Mouse (Mus musculus) heart, postnatal 14 days (tissue): ENCODE measurements around the gene Rora. TPM values are rescaled to one million over a fixed set of nuclear protein-coding genes. Genes with fewer than 3 reads are reported as not detected.
A peak's percentile ranks its signal among the peaks of the same experiment; 100 is the strongest.

Experiments
- DNase-seq, 2 experiments: peaks; one replicate each; pipeline ENCODE4 v3.0.0; 2021 to 2022
- intact Hi-C: fragments of 180-260 bp; cut with DNase I; formaldehyde crosslinking; loops from one replicate; pipeline ENCODE4 v1.15.1; 2025
- total RNA-seq, 2 experiments: library from RNA; stranded (reverse); gene quantifications; 2 replicates each; pipeline ENCODE4 v1.2.3; 2021

Rora gene
- total RNA-seq, 2 experiments from 2014 or later, result 23.3 to 32.9 TPM

- no peak for DNase-seq
- intact Hi-C loops, result loop anchor here (10.0 kb wide), 1 partner anchor 431 kb away; no protein-coding TSS in a partner anchor
Observed at GRCm38 (mm10) chr9:68685562-68685961, 32.0 kb downstream of the Rora start.

- intact Hi-C loops, result loop anchor here (10.0 kb wide), 1 partner anchor 433 kb away; no protein-coding TSS in a partner anchor
- DNase-seq, result no peak
Observed at GRCm38 (mm10) chr9:68687251-68687874, 33.8 kb downstream of the Rora start.

- no peak for DNase-seq
- intact Hi-C loops, result loop anchor here (10.0 kb wide), 1 partner anchor 433 kb away; no protein-coding TSS in a partner anchor
Observed at GRCm38 (mm10) chr9:68688151-68688550, 34.6 kb downstream of the Rora start.

GRCm38 (mm10) chr9:68689351-68689750, 35.8 kb downstream of the Rora start:
- peak; percentile 45 to 74 for DNase-seq
- intact Hi-C loops, result loop anchor here (1.0 to 10.0 kb wide), 2 partner anchors 435 to 673 kb away; no protein-coding TSS in a partner anchor

GRCm38 (mm10) chr9:68694889-68695495, 41.4 kb downstream of the Rora start:
- no peak for DNase-seq
- intact Hi-C loops, result no loop called here

GRCm38 (mm10) chr9:68695496-68695969, 41.9 kb downstream of the Rora start:
- intact Hi-C loops, result no loop called here
- DNase-seq, result peak; percentile 29 to 31

- no peak for DNase-seq
- intact Hi-C loops, result no loop called here
Observed at GRCm38 (mm10) chr9:68696425-68696956, 42.9 kb downstream of the Rora start.

GRCm38 (mm10) chr9:68699341-68699740, 45.8 kb downstream of the Rora start:
- intact Hi-C loops, result no loop called here
- DNase-seq, result no peak

- DNase-seq, result no peak
- intact Hi-C loops, result no loop called here
Observed at GRCm38 (mm10) chr9:68699856-68700255, 46.3 kb downstream of the Rora start.

GRCm38 (mm10) chr9:68707636-68708035, 54.0 kb downstream of the Rora start:
- no peak for DNase-seq
- intact Hi-C loops, result no loop called here

- intact Hi-C loops, result no loop called here
- DNase-seq, result no peak
Observed at GRCm38 (mm10) chr9:68709232-68709631, 55.6 kb downstream of the Rora start.

- intact Hi-C loops, result loop anchor here (10.0 kb wide), 1 partner anchor 584 kb away; no protein-coding TSS in a partner anchor
- DNase-seq, result peak; percentile 14 to 35
Observed at GRCm38 (mm10) chr9:68710893-68711654, 57.5 kb downstream of the Rora start.

- intact Hi-C loops, result loop anchor here (2.0 to 10.0 kb wide), 3 partner anchors 465 to 702 kb away; no protein-coding TSS in a partner anchor
- peak; percentile 60 to 70 for DNase-seq
Observed at GRCm38 (mm10) chr9:68716961-68717360, 63.4 kb downstream of the Rora start.

GRCm38 (mm10) chr9:68718427-68718826, 64.8 kb downstream of the Rora start:
- DNase-seq, result no peak
- intact Hi-C loops, result loop anchor here (5.0 to 10.0 kb wide), 2 partner anchors 466 to 576 kb away; no protein-coding TSS in a partner anchor

GRCm38 (mm10) chr9:68719286-68719685, 65.7 kb downstream of the Rora start:
- intact Hi-C loops, result loop anchor here (5.0 to 10.0 kb wide), 2 partner anchors 467 to 576 kb away; no protein-coding TSS in a partner anchor
- DNase-seq, result no peak

GRCm38 (mm10) chr9:68724636-68725285, 71.2 kb downstream of the Rora start:
- intact Hi-C loops, result no loop called here
- DNase-seq, result peak; percentile 26 to 42

GRCm38 (mm10) chr9:68727166-68727855, 73.7 kb downstream of the Rora start:
- peak; percentile 28 to 37 for DNase-seq
- intact Hi-C loops, result no loop called here

GRCm38 (mm10) chr9:68731438-68731837, 77.9 kb downstream of the Rora start:
- intact Hi-C loops, result no loop called here

GRCm38 (mm10) chr9:68732929-68733328, 79.3 kb downstream of the Rora start:
- intact Hi-C loops, result no loop called here
- no peak for DNase-seq

More at GRCm38 (mm10) chr9:68731438-68731837, 77.9 kb downstream of the Rora start:
- no peak for DNase-seq
